Mouse (Mus musculus) macrophage (primary cell): ENCODE data around the gene Hoxb5. TPM values are rescaled to one million over a fixed set of nuclear protein-coding genes. Genes with fewer than 3 reads are reported as not detected.

Source experiments
- H3K27ac ChIP-seq: fragments of 350-480 bp; formaldehyde crosslinking; 2 replicates; pipeline ENCODE4 v1.9.0; 2021
- H3K36me3 ChIP-seq: fragments of 350-480 bp; formaldehyde crosslinking; 2 replicates; pipeline ENCODE4 v1.9.0; 2021; ENCODE audit errors: inconsistent target
- H3K4me3 ChIP-seq: fragments of 350-480 bp; formaldehyde crosslinking; 2 replicates; pipeline ENCODE4 v1.9.0; 2021; ENCODE audit errors: inconsistent target
- H3K79me2 ChIP-seq: fragments of 350-480 bp; formaldehyde crosslinking; 2 replicates; pipeline ENCODE4 v1.9.0; 2021; ENCODE audit errors: inconsistent target
- WGBS: methylation state at CpG from one replicate; pipeline ENCODE4 v1.1.7; 2026; ENCODE audit warnings: inconsistent platforms; ENCODE audit not compliant: missing documents; 5-methylcytosine and 5-hydroxymethylcytosine counted together
- polyA plus RNA-seq: library from polyadenylated mRNA; stranded (reverse); fragments of 250-400 nt; gene quantifications from 3 replicates; pipeline ENCODE4 v1.2.4, GENCODE M21; 2018; ENCODE audit warnings: inconsistent platforms

The Hoxb5 gene
- polyA plus RNA-seq, 1 experiment from 2014 or later, result not detected

- no peaks in the 10 kb centered on the region for H3K79me2 ChIP-seq
- 57% methylated on average over 7 of the region's 8 CpGs for WGBS
- no peak overlapping the region for H3K4me3 ChIP-seq
- H3K27ac ChIP-seq, result no peak overlapping the region
- H3K36me3 ChIP-seq, result no peaks in the 10 kb centered on the region
Measured at GRCm38 (mm10) chr11:96280399-96281378, 22.4 kb upstream of the Hoxb5 start.

GRCm38 (mm10) chr11:96281396-96281795, 21.7 kb upstream of the Hoxb5 start:
- Histone ChIP-seq H3K27ac (no peak overlapping the region), H3K36me3 (no peaks in the 10 kb centered on the region), H3K79me2 (no peaks in the 10 kb centered on the region), H3K4me3 (no peak overlapping the region)
- 21% methylated on average over 18 of the region's 18 CpGs for WGBS

GRCm38 (mm10) chr11:96281855-96282570, 21.1 kb upstream of the Hoxb5 start, which contains the start of gene Hoxb8:
TSS of gene Hoxb8 (plus strand) at chr11:96281905.
- 11% methylated on average over 26 of the region's 27 CpGs for WGBS
- Histone ChIP-seq H3K4me3 (no peak within 1 kb of the TSS), H3K27ac (no peak within 1 kb of the TSS), H3K79me2 (no peaks in the 10 kb centered on the region), H3K36me3 (no peaks in the 10 kb centered on the region)

- Histone ChIP-seq H3K4me3 (no peak overlapping the region), H3K79me2 (no peaks in the 10 kb centered on the region), H3K27ac (no peak overlapping the region), H3K36me3 (no peaks in the 10 kb centered on the region)
- WGBS, result 4% methylated on average over 43 of the region's 49 CpGs
Measured at GRCm38 (mm10) chr11:96282795-96283430, 20.2 kb upstream of the Hoxb5 start.

- no peaks in the 10 kb centered on the region for H3K36me3 ChIP-seq
- no peak overlapping the region for H3K4me3 ChIP-seq
- 3% methylated on average over 34 of the region's 49 CpGs for WGBS
- no peak overlapping the region for H3K27ac ChIP-seq
- H3K79me2 ChIP-seq, result no peaks in the 10 kb centered on the region
Measured at GRCm38 (mm10) chr11:96284041-96284749, 18.9 kb upstream of the Hoxb5 start.

GRCm38 (mm10) chr11:96284774-96285734, 18.1 kb upstream of the Hoxb5 start:
- no peaks in the 10 kb centered on the region for H3K79me2 ChIP-seq
- WGBS, result 5% methylated on average over 29 of the region's 37 CpGs
- no peaks in the 10 kb centered on the region for H3K36me3 ChIP-seq
- H3K4me3 ChIP-seq, result no peak overlapping the region
- H3K27ac ChIP-seq, result no peak overlapping the region

- 3% methylated on average over 43 of the region's 43 CpGs for WGBS
- Histone ChIP-seq H3K36me3 (no peaks in the 10 kb centered on the region), H3K4me3 (no peak within 1 kb of the TSS; the same call in 1 of the 2 replicates), H3K27ac (no peak within 1 kb of the TSS), H3K79me2 (no peaks in the 10 kb centered on the region)
Measured at GRCm38 (mm10) chr11:96285771-96286738, 17.1 kb upstream of the Hoxb5 start, which contains the start of gene Hoxb7. TSS of gene Hoxb7 (plus strand) at chr11:96286623.

GRCm38 (mm10) chr11:96286739-96287385, 16.3 kb upstream of the Hoxb5 start:
- 6% methylated on average over 54 of the region's 55 CpGs for WGBS
- no peak overlapping the region; the same call in 1 of the 2 replicates for H3K4me3 ChIP-seq
- no peak overlapping the region for H3K27ac ChIP-seq
- no peaks in the 10 kb centered on the region for H3K36me3 ChIP-seq
- H3K79me2 ChIP-seq, result no peaks in the 10 kb centered on the region

GRCm38 (mm10) chr11:96287411-96287810, 15.7 kb upstream of the Hoxb5 start:
- Histone ChIP-seq H3K27ac (no peak overlapping the region), H3K36me3 (no peaks in the 10 kb centered on the region), H3K79me2 (no peaks in the 10 kb centered on the region), H3K4me3 (no peak overlapping the region)
- 46% methylated on average over 9 of the region's 9 CpGs for WGBS

- 81% methylated on average over 1 of the region's 1 CpGs for WGBS
- Histone ChIP-seq H3K4me3 (no peak overlapping the region), H3K36me3 (no peaks in the 10 kb centered on the region), H3K79me2 (no peaks in the 10 kb centered on the region), H3K27ac (no peak overlapping the region)
Measured at GRCm38 (mm10) chr11:96288455-96289221, 14.5 kb upstream of the Hoxb5 start.

- 56% methylated on average over 15 of the region's 21 CpGs for WGBS
- no peaks in the 10 kb centered on the region for H3K79me2 ChIP-seq
- no peaks in the 10 kb centered on the region for H3K36me3 ChIP-seq
- no peak overlapping the region for H3K27ac ChIP-seq
- H3K4me3 ChIP-seq, result no peak overlapping the region
Measured at GRCm38 (mm10) chr11:96289293-96289692, 13.8 kb upstream of the Hoxb5 start.
